Mouse (Mus musculus): ENCODE data around the gene Lpgat1. TPM values are rescaled to one million over a fixed set of nuclear protein-coding genes. Genes with fewer than 3 reads are reported as not detected.

The Lpgat1 gene
- 32.2 and 33.9 TPM in 2 replicates for polyA plus RNA-seq (2015; fragmentation: Nextera tagmentation; extraction: Ambion mirVana)

GRCm38 (mm10) chr1:191717601-191718498 is at the start of gene Lpgat1:
TSS of gene Lpgat1 (plus strand) at chr1:191717834.
- Histone ChIP-seq H3K27ac (replicated peaks) (peak within 1 kb of the TSS; percentile 95), H3K36me3 (no peaks in the 10 kb centered on the region), H3K9me3 (no peaks in the 10 kb centered on the region), H3K27me3 (no peaks in the 10 kb centered on the region), H3K9ac (replicated peaks) (peak within 1 kb of the TSS; percentile 98), H3K4me1 (peaks cover 37% of the 10 kb centered on the region), H3K4me3 (peak within 1 kb of the TSS; percentile 99), H3K4me2 (replicated peaks) (peak within 1 kb of the TSS; percentile 81)
- peak; percentile 77 for ATAC-seq (replicated peaks)
- under 1% methylated on average over 87 of the region's 113 CpGs for WGBS

GRCm38 (mm10) chr1:191668030-191668429 is 49.6 kb upstream of the Lpgat1 start:
- Histone ChIP-seq H3K4me2 (replicated peaks) (no peak overlapping the region), H3K36me3 (no peaks in the 10 kb centered on the region), H3K9me3 (no peaks in the 10 kb centered on the region), H3K4me1 (no peaks in the 10 kb centered on the region), H3K27ac (replicated peaks) (no peak overlapping the region), H3K27me3 (no peaks in the 10 kb centered on the region), H3K4me3 (no peak overlapping the region), H3K9ac (replicated peaks) (no peak overlapping the region)
- WGBS = 88% methylated on average over 9 of the region's 9 CpGs
- ATAC-seq (replicated peaks) = no peak

- Histone ChIP-seq H3K9ac (replicated peaks) (no peak overlapping the region), H3K27ac (replicated peaks) (no peak overlapping the region), H3K9me3 (no peaks in the 10 kb centered on the region), H3K4me1 (no peaks in the 10 kb centered on the region), H3K4me3 (no peak overlapping the region), H3K4me2 (replicated peaks) (no peak overlapping the region), H3K27me3 (no peaks in the 10 kb centered on the region), H3K36me3 (no peaks in the 10 kb centered on the region)
- 89% methylated on average over 5 of the region's 5 CpGs for WGBS
- ATAC-seq (replicated peaks) = no peak
Measured at GRCm38 (mm10) chr1:191674071-191674470, 43.6 kb upstream of the Lpgat1 start.

- Histone ChIP-seq H3K9ac (replicated peaks) (no peak overlapping the region), H3K27me3 (no peaks in the 10 kb centered on the region), H3K4me1 (no peaks in the 10 kb centered on the region), H3K4me3 (no peak overlapping the region), H3K9me3 (0 out of 2 replicates have a peak, but pooled peaks cover 8% of the 10 kb centered on the region), H3K27ac (replicated peaks) (no peak overlapping the region), H3K36me3 (no peaks in the 10 kb centered on the region), H3K4me2 (replicated peaks) (no peak overlapping the region)
- 70% methylated on average over 2 of the region's 2 CpGs for WGBS
- no peak for ATAC-seq (replicated peaks)
Measured at GRCm38 (mm10) chr1:191681633-191682032, 36.0 kb upstream of the Lpgat1 start.

- Histone ChIP-seq H3K4me3 (no peak overlapping the region), H3K36me3 (no peaks in the 10 kb centered on the region), H3K27me3 (no peaks in the 10 kb centered on the region), H3K4me2 (replicated peaks) (no peak overlapping the region), H3K9me3 (0 out of 2 replicates have a peak, but pooled peaks cover 8% of the 10 kb centered on the region), H3K9ac (replicated peaks) (no peak overlapping the region), H3K4me1 (no peaks in the 10 kb centered on the region), H3K27ac (replicated peaks) (no peak overlapping the region)
- ATAC-seq (replicated peaks) = no peak
- WGBS = 88% methylated on average over 7 of the region's 7 CpGs
Measured at GRCm38 (mm10) chr1:191687531-191687930, 30.1 kb upstream of the Lpgat1 start.

GRCm38 (mm10) chr1:191693231-191693630 is 24.4 kb upstream of the Lpgat1 start:
- H3K4me2 ChIP-seq (replicated peaks) = no peak overlapping the region
- WGBS = 62% methylated on average over 4 of the region's 4 CpGs
- H3K4me1 ChIP-seq = no peaks in the 10 kb centered on the region
- no peak for ATAC-seq (replicated peaks)
- H3K4me3 ChIP-seq = no peak overlapping the region
- H3K9me3 ChIP-seq = no peaks in the 10 kb centered on the region
- H3K27me3 ChIP-seq = no peaks in the 10 kb centered on the region
- H3K36me3 ChIP-seq = no peaks in the 10 kb centered on the region
- H3K27ac ChIP-seq (replicated peaks) = peak overlapping the region; percentile 37; the same call in 1 of the 2 replicates
- H3K9ac ChIP-seq (replicated peaks) = no peak overlapping the region

- no peak for ATAC-seq (replicated peaks)
- no peaks in the 10 kb centered on the region for H3K36me3 ChIP-seq
Measured at GRCm38 (mm10) chr1:191698253-191698795, 19.3 kb upstream of the Lpgat1 start.

GRCm38 (mm10) chr1:191704535-191704934 is 13.1 kb upstream of the Lpgat1 start:
- H3K9me3 ChIP-seq = no peaks in the 10 kb centered on the region
- WGBS = 81% methylated on average over 4 of the region's 4 CpGs
- ATAC-seq (replicated peaks) = no peak

More at GRCm38 (mm10) chr1:191698253-191698795, 19.3 kb upstream of the Lpgat1 start:
- H3K4me3 ChIP-seq = no peak overlapping the region
- no peak overlapping the region for H3K9ac ChIP-seq (replicated peaks)
- H3K4me2 ChIP-seq (replicated peaks) = no peak overlapping the region
- H3K27ac ChIP-seq (replicated peaks) = no peak overlapping the region
- H3K27me3 ChIP-seq = no peaks in the 10 kb centered on the region
- H3K9me3 ChIP-seq = no peaks in the 10 kb centered on the region
- H3K4me1 ChIP-seq = no peaks in the 10 kb centered on the region
- WGBS = 31% methylated on average over 1 of the region's 1 CpGs

GRCm38 (mm10) chr1:191706541-191707078 is 11.0 kb upstream of the Lpgat1 start:
- no peak overlapping the region for H3K27ac ChIP-seq (replicated peaks)
- H3K4me1 ChIP-seq = no peaks in the 10 kb centered on the region
- no peaks in the 10 kb centered on the region for H3K36me3 ChIP-seq
- no peaks in the 10 kb centered on the region for H3K9me3 ChIP-seq
- no peaks in the 10 kb centered on the region for H3K27me3 ChIP-seq
- H3K4me3 ChIP-seq = no peak overlapping the region
- H3K4me2 ChIP-seq (replicated peaks) = no peak overlapping the region
- WGBS = 67% methylated on average over 3 of the region's 3 CpGs
- ATAC-seq (replicated peaks) = no peak
- H3K9ac ChIP-seq (replicated peaks) = no peak overlapping the region

More at GRCm38 (mm10) chr1:191704535-191704934, 13.1 kb upstream of the Lpgat1 start:
- H3K9ac ChIP-seq (replicated peaks) = no peak overlapping the region
- H3K4me2 ChIP-seq (replicated peaks) = no peak overlapping the region
- no peak overlapping the region for H3K4me3 ChIP-seq
- no peaks in the 10 kb centered on the region for H3K36me3 ChIP-seq
- H3K4me1 ChIP-seq = no peaks in the 10 kb centered on the region
- no peak overlapping the region for H3K27ac ChIP-seq (replicated peaks)
- no peaks in the 10 kb centered on the region for H3K27me3 ChIP-seq

GRCm38 (mm10) chr1:191709811-191710210 is 7.8 kb upstream of the Lpgat1 start:
- 87% methylated on average over 2 of the region's 2 CpGs for WGBS

GRCm38 (mm10) chr1:191712224-191712838 is 5.3 kb upstream of the Lpgat1 start:
- peaks cover 5% of the 10 kb centered on the region for H3K4me1 ChIP-seq
- no peak overlapping the region for H3K4me2 ChIP-seq (replicated peaks)
- H3K27ac ChIP-seq (replicated peaks) = no peak overlapping the region
- WGBS = 84% methylated on average over 4 of the region's 4 CpGs
- H3K9ac ChIP-seq (replicated peaks) = no peak overlapping the region
- no peaks in the 10 kb centered on the region for H3K9me3 ChIP-seq
- ATAC-seq (replicated peaks) = no peak
- H3K36me3 ChIP-seq = no peaks in the 10 kb centered on the region
- no peaks in the 10 kb centered on the region for H3K27me3 ChIP-seq
- no peak overlapping the region for H3K4me3 ChIP-seq

More at GRCm38 (mm10) chr1:191709811-191710210, 7.8 kb upstream of the Lpgat1 start:
- no peaks in the 10 kb centered on the region for H3K27me3 ChIP-seq
- ATAC-seq (replicated peaks) = no peak
- H3K4me1 ChIP-seq = no peaks in the 10 kb centered on the region
- no peak overlapping the region for H3K4me3 ChIP-seq
- no peaks in the 10 kb centered on the region for H3K36me3 ChIP-seq
- H3K9ac ChIP-seq (replicated peaks) = no peak overlapping the region
- no peaks in the 10 kb centered on the region for H3K9me3 ChIP-seq
- H3K27ac ChIP-seq (replicated peaks) = no peak overlapping the region
- H3K4me2 ChIP-seq (replicated peaks) = no peak overlapping the region

GRCm38 (mm10) chr1:191713813-191714212 is 3.8 kb upstream of the Lpgat1 start:
- Histone ChIP-seq H3K9ac (replicated peaks) (no peak overlapping the region), H3K27me3 (no peaks in the 10 kb centered on the region), H3K9me3 (no peaks in the 10 kb centered on the region), H3K4me3 (no peak overlapping the region), H3K4me1 (peaks cover 6% of the 10 kb centered on the region), H3K27ac (replicated peaks) (no peak overlapping the region), H3K36me3 (no peaks in the 10 kb centered on the region), H3K4me2 (replicated peaks) (no peak overlapping the region)
- ATAC-seq (replicated peaks) = no peak
- 78% methylated on average over 3 of the region's 3 CpGs for WGBS
